Mouse (Mus musculus): ENCODE results near the gene Mark3. TPM values are rescaled to one million over a fixed set of nuclear protein-coding genes. Genes with fewer than 3 reads are reported as not detected.

Gene Mark3
- polyA plus RNA-seq, 1 experiment from 2014 or later = 25.8 TPM

- 42% methylated on average over 5 of the region's 5 CpGs for WGBS
- Histone ChIP-seq H3K4me3 (ENCODE audit: low read depth, low read length) (no peak overlapping the region), H3K9me3 (ENCODE audit: low read length) (no peaks in the 10 kb centered on the region), H3K9ac (replicated peaks; ENCODE audit: low read depth) (no peak overlapping the region), H3K27me3 (replicated peaks; ENCODE audit: insufficient read depth, low read length) (no peaks in the 10 kb centered on the region), H3K36me3 (ENCODE audit: insufficient read depth, low read length) (0 out of 2 replicates have a peak, but pooled peaks cover under 1% of the 10 kb centered on the region), H3K27ac (ENCODE audit: low read length) (no peak overlapping the region), H3K4me1 (ENCODE audit: insufficient read depth, low read depth, low read length) (peaks cover 10% of the 10 kb centered on the region; the same call in 1 of the 2 replicates), H3K4me2 (replicated peaks; ENCODE audit: low read depth, low read length) (no peak overlapping the region)
- TF ChIP-seq CTCF (IDR thresholded peaks at IDR 0.05) = no peak
- TF ChIP-seq EP300 (IDR thresholded peaks at IDR 0.05) = peak; percentile 38; the same call in 1 of the 2 replicates
- ATAC-seq (no peak), DNase-seq (ENCODE audit: low spot score) (peak; percentile 71)
These were observed 38.6 kb upstream of the Mark3 start for GRCm38 (mm10) chr12:111535762-111536161.

GRCm38 (mm10) chr12:111536746-111537145 is 37.6 kb upstream of the Mark3 start:
- WGBS = 49% methylated on average over 4 of the region's 4 CpGs
- Histone ChIP-seq H3K9ac (replicated peaks; ENCODE audit: low read depth) (peak overlapping the region; percentile 98), H3K27ac (ENCODE audit: low read length) (peak overlapping the region; percentile 92; the same call in 1 of the 2 replicates), H3K27me3 (replicated peaks; ENCODE audit: insufficient read depth, low read length) (no peaks in the 10 kb centered on the region), H3K36me3 (ENCODE audit: insufficient read depth, low read length) (peaks cover 9% of the 10 kb centered on the region; the same call in 1 of the 2 replicates), H3K4me3 (ENCODE audit: low read depth, low read length) (peak overlapping the region; percentile 96; the same call in 1 of the 2 replicates), H3K4me1 (ENCODE audit: insufficient read depth, low read depth, low read length) (peaks cover 10% of the 10 kb centered on the region; the same call in 1 of the 2 replicates), H3K4me2 (replicated peaks; ENCODE audit: low read depth, low read length) (peak overlapping the region; percentile 81), H3K9me3 (ENCODE audit: low read length) (no peaks in the 10 kb centered on the region)
- ATAC-seq = no peak
- TF ChIP-seq EP300 (IDR thresholded peaks at IDR 0.05) (no peak), CTCF (IDR thresholded peaks at IDR 0.05) (no peak)
- DNase-seq (ENCODE audit: low spot score) = no peak

DNA sequence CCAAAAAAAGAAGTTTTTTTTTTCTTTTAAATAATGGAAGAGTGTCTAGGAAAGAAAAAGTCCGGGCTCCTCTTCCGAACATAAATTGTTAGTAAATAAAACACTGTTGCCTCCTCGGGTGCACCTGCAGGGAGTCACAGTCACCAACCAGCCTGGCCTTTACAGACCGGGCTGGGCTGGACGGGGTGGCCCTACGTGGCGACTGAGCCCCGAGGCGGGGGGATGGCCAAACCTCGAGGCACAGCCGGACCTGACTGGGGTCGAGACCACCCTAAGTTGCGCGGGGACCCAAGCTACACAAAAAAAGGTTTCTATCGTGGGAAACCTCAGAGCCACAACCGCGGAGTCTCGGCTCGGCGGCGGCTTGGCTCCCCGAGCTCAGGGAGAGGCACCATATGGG is 37.0 kb upstream of the Mark3 start:
- Histone ChIP-seq H3K36me3 (ENCODE audit: insufficient read depth, low read length) (peaks cover 14% of the 10 kb centered on the region; the same call in 1 of the 2 replicates), H3K9me3 (ENCODE audit: low read length) (no peaks in the 10 kb centered on the region), H3K4me2 (replicated peaks; ENCODE audit: low read depth, low read length) (peak overlapping the region; percentile 81), H3K4me3 (ENCODE audit: low read depth, low read length) (peak overlapping the region; percentile 96), H3K27me3 (replicated peaks; ENCODE audit: insufficient read depth, low read length) (no peaks in the 10 kb centered on the region), H3K9ac (replicated peaks; ENCODE audit: low read depth) (peak overlapping the region; percentile 98), H3K27ac (ENCODE audit: low read length) (peak overlapping the region; percentile 92), H3K4me1 (ENCODE audit: insufficient read depth, low read depth, low read length) (peaks cover 10% of the 10 kb centered on the region; the same call in 1 of the 2 replicates)
- 0% methylated on average over 22 of the region's 22 CpGs for WGBS
- ATAC-seq (no peak), DNase-seq (ENCODE audit: low spot score) (peak; percentile 48)
- TF ChIP-seq CTCF (IDR thresholded peaks at IDR 0.05) (no peak), EP300 (IDR thresholded peaks at IDR 0.05) (no peak)

DNA sequence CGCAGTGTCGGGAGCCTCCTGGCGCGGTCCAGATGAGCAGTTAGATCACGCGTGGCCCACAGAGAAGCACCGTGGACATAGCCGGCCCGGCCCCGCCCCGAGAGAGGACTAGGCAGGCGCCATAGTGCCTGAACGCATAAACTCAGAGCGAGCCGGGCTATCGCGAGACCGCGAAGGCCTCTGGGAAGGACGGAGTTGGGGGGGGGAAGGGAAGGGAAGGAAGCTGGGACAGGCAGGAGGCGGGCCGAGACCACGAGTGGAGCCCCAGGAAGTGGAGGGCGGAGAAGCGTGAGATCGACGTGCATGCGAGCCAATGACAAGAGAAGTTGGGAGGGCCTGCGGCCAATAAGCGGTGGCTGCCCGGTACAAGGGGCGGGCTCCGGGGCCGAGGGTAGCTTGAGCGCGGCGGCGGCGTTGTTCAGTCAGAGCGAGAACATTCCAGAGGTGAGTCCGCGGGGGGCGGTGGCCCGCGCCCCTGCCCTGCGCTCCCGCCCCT is 36.5 kb upstream of the Mark3 start, which contains the start of gene Eif5:
Gene Eif5, plus strand, starts transcription at position 221 of the 496 bp plus-strand sequence.
- Histone ChIP-seq H3K27ac (ENCODE audit: low read length) (peak within 1 kb of the TSS; percentile 100), H3K4me2 (replicated peaks; ENCODE audit: low read depth, low read length) (peak within 1 kb of the TSS; percentile 89), H3K4me3 (ENCODE audit: low read depth, low read length) (peak within 1 kb of the TSS; percentile 96), H3K9me3 (ENCODE audit: low read length) (no peaks in the 10 kb centered on the region), H3K4me1 (ENCODE audit: insufficient read depth, low read depth, low read length) (peaks cover 10% of the 10 kb centered on the region; the same call in 1 of the 2 replicates), H3K36me3 (ENCODE audit: insufficient read depth, low read length) (peaks cover 19% of the 10 kb centered on the region), H3K9ac (replicated peaks; ENCODE audit: low read depth) (peak within 1 kb of the TSS; percentile 98), H3K27me3 (replicated peaks; ENCODE audit: insufficient read depth, low read length) (no peaks in the 10 kb centered on the region)
- ATAC-seq (peak; percentile 96), DNase-seq (ENCODE audit: low spot score) (peak; percentile 99)
- 2% methylated on average over 25 of the region's 47 CpGs for WGBS
- TF ChIP-seq CTCF (IDR thresholded peaks at IDR 0.05) = no peak; the same call in 1 of the 2 replicates
- peak; percentile 88 for TF ChIP-seq EP300 (IDR thresholded peaks at IDR 0.05)

- DNase-seq (ENCODE audit: low spot score) (peak; percentile 93), ATAC-seq (peak; percentile 79)
- WGBS = under 1% methylated on average over 59 of the region's 111 CpGs
- Histone ChIP-seq H3K36me3 (ENCODE audit: insufficient read depth, low read length) (peaks cover 25% of the 10 kb centered on the region), H3K9me3 (ENCODE audit: low read length) (no peaks in the 10 kb centered on the region), H3K27ac (ENCODE audit: low read length) (peak overlapping the region; percentile 100), H3K4me2 (replicated peaks; ENCODE audit: low read depth, low read length) (peak overlapping the region; percentile 89), H3K4me1 (ENCODE audit: insufficient read depth, low read depth, low read length) (peaks cover 10% of the 10 kb centered on the region; the same call in 1 of the 2 replicates), H3K27me3 (replicated peaks; ENCODE audit: insufficient read depth, low read length) (no peaks in the 10 kb centered on the region), H3K4me3 (ENCODE audit: low read depth, low read length) (peak overlapping the region; percentile 96), H3K9ac (replicated peaks; ENCODE audit: low read depth) (peak overlapping the region; percentile 98)
- TF ChIP-seq EP300 (IDR thresholded peaks at IDR 0.05) = no peak
- no peak; the same call in 1 of the 2 replicates for TF ChIP-seq CTCF (IDR thresholded peaks at IDR 0.05)
These were observed 35.9 kb upstream of the Mark3 start for GRCm38 (mm10) chr12:111538292-111539040.

DNA sequence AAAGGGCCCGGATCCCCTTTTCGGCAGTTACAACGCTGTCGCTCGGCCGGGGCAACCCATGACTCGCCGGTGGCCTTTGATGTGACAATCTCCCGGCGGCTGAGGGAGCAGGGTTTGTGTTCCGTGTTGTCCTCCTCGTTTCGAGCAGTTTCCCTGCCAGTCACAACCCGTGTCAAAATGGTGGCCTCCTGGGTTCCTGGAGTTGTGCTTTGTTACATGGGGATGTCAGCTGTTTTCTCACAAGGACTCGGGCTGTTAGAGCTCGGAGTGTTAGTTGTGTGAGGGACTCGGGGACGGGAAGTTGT is 35.3 kb upstream of the Mark3 start:
- TF ChIP-seq CTCF (IDR thresholded peaks at IDR 0.05) = no peak
- no peak for TF ChIP-seq EP300 (IDR thresholded peaks at IDR 0.05)

More for the DNA sequence above, 35.3 kb upstream of the Mark3 start:
- peak overlapping the region; percentile 89 for H3K4me2 ChIP-seq (replicated peaks; ENCODE audit: low read depth, low read length)
- H3K4me1 ChIP-seq (ENCODE audit: insufficient read depth, low read depth, low read length) = peaks cover 10% of the 10 kb centered on the region; the same call in 1 of the 2 replicates
- no peak for ATAC-seq
- H3K27ac ChIP-seq (ENCODE audit: low read length) = peak overlapping the region; percentile 100
- H3K9me3 ChIP-seq (ENCODE audit: low read length) = no peaks in the 10 kb centered on the region
- H3K4me3 ChIP-seq (ENCODE audit: low read depth, low read length) = peak overlapping the region; percentile 96
- peak overlapping the region; percentile 98 for H3K9ac ChIP-seq (replicated peaks; ENCODE audit: low read depth)
- peak; percentile 46 for DNase-seq (ENCODE audit: low spot score)
- no peaks in the 10 kb centered on the region for H3K27me3 ChIP-seq (replicated peaks; ENCODE audit: insufficient read depth, low read length)
- peaks cover 30% of the 10 kb centered on the region for H3K36me3 ChIP-seq (ENCODE audit: insufficient read depth, low read length)
- WGBS = 0% methylated on average over 18 of the region's 18 CpGs
